Mouse (Mus musculus) lung, postnatal 25 days (tissue): ENCODE data around the gene Prm2.
A peak's percentile ranks its signal among the peaks of the same experiment; 100 is the strongest.

Experiments
- DNase-seq: peaks from one replicate; pipeline ENCODE4 v3.0.0; 2022; ENCODE audit warnings: low spot score

Prm2 gene

GRCm38 (mm10) chr16:10774726-10775125 lies 21.2 kb downstream of the Prm2 start:
- DNase-seq: no peak

GRCm38 (mm10) chr16:10773543-10773942 lies 22.4 kb downstream of the Prm2 start:
- DNase-seq: no peak

DNA sequence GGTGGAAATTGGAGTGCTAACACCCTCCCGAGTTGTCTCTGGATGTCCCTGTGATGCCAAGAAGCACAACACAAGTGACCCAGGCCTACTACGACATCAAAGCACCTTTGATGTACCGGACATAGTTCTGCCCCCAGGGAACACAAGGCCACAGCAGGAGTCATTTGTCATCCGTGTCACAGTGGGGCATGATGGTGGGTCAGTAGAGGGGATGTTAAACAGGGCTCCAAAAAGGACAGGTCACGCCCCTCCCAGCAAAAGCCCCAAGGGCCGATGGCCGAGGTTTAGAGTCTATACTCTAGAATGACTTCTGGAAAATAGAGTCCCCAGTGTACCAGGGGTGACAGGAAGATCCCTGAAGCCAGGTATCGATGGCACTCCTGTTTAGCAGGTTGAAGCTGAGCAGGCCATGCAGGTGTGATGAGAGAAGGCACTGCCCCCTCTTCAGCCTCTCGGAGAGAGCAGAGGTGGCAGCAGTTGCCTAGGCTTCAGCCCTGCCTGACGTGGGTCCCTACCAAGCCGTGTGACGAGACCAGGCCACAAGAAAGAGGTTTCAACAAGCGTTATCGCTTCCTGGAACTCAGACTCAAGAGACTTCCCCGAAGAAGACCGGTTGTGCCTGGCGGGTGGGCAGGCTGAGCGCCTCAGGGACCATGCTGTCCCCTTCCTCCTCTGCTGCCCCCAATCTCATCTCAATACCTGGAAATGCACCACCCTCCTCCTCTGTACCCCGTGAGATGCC lies 24.0 kb downstream of the Prm2 start:
- peak; percentile 53 for DNase-seq

DNA sequence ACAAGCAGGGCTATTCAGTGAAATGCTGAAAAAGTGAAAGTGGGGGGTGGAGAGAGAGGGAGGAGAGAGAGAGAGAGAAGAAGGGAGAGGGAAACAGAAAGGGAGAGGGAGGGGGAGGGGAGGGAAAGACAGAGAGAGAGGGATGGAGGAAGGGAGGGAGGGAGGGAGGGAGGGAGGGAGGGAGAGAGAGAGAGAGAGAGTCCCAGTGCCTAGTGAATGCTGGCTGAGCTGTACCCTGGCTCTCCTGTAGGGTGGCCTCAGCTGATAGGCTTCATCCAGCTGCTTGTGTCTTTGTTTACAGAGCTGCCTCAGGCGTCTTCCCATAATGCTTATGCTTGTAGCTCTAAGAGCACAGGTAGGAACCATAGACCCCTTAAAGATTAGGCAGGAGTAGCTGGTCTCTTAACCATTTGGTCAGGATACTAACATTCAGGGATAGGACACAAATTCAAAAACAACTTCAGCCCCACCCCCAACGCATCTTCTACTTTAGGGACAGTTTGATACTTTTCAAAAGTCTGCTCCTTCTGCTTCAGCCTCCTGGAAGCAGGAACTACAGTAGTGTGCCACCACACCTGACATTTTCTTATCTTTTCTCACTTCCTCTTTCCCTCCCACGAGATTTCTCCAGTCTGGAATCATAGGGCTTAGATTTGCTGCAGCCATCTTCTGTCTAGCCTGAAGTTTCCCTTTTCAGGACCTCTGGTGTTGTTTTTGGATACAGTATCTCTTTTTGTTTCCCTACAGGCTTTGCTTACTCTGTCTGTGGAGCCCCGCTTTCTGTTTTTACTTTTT lies 25.2 kb downstream of the Prm2 start:
- DNase-seq: no peak

DNA sequence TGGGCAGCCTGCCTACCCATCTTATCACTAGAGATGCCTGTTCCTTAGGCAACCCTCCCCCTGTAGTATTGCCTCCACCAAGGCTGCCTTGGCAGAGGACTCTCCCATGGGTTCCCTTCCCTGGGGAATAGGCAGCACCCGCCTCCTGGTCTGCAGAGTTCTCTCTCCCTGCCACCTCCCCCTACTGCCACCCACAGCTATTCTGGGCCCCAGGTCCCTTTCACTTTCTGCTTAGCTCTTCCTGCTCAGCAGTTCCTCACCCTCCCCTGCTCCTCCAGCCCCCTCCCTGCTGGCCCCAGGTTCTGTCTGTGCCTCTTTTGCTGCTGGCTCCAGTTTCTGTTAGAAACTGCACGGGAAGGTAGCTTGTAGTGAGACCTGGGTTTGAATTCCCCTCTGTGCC lies 26.3 kb downstream of the Prm2 start:
- no peak for DNase-seq

GRCm38 (mm10) chr16:10768821-10769220 lies 27.1 kb downstream of the Prm2 start:
- DNase-seq: peak; percentile 54

DNA sequence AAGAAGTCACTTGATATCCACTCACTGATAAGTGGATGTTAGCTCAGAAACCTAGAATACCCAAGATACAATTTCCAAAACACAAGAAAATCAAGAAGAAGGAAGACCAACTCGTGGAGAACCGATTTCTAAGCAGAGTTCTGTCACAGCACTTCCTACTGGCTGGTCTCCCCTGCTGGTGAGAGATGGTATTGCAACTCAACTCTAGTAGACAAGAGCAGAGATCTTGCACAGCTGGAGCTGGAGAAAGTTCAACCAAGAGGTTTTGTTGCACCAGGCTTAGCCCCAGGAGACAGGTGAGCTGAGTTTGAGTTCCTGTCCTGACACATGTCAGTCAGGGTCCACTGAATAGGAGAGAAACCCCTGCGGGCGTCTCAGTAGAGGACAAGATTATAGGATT lies 28.8 kb downstream of the Prm2 start:
- DNase-seq: peak; percentile 83

GRCm38 (mm10) chr16:10764323-10764722 lies 31.6 kb downstream of the Prm2 start:
- DNase-seq: no peak

GRCm38 (mm10) chr16:10763540-10764264 lies 32.2 kb downstream of the Prm2 start:
- DNase-seq: no peak

DNA sequence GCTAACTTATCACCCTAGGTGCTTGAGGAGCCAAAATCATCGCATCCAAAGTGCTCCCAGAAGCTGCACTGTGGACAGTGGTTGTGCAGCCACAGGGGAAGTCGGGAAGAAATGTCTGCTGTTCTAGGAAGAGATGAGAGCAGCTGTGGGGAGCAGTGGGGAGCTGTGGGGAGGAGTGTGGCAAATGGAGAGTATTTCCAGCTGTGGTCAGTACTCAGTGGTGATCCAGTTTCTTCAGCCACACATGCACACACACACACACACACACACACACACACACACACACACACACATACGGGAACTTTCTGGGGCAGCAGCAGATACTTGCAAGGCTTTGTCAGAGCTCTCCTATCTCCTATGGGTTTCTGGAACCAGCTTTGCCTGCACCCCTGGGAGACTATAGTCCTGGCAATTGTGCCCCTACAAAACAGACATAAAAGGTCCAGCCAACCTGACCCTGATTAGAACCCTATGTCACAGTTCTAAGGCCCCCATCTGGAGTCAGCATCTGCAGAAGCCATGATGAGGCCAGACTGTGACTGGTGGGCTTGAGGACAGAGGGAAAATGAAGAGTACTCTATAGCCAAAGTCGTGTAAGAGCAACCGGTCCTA lies 33.3 kb downstream of the Prm2 start:
- no peak for DNase-seq

GRCm38 (mm10) chr16:10761182-10761581 lies 34.8 kb downstream of the Prm2 start:
- DNase-seq: no peak

DNA sequence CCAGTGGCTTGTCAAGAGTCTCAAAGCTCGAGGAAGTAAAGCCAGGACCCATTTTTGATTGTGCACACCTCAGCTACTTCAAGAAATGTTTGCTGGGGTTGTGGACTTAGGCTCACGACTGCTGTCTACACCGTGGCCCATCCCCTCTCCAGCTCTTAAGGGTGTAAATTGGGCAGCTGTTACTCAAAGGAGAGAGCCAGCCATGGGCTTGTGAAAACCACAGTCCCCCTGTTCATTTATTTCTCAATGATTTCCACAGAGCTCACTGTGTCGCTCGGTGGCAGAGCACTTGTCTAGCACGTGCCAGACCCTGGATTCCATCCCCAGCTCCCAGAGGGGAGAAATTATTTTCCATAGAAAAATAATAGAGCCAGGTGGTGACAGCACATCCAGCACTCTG lies 39.8 kb downstream of the Prm2 start:
- DNase-seq: no peak

GRCm38 (mm10) chr16:10754521-10755296 lies 41.2 kb downstream of the Prm2 start:
- no peak for DNase-seq

- DNase-seq: no peak
These were observed 46.1 kb downstream of the Prm2 start for GRCm38 (mm10) chr16:10749824-10750223.

- no peak for DNase-seq
These were observed 46.7 kb downstream of the Prm2 start for GRCm38 (mm10) chr16:10749226-10749625.
